Mouse (Mus musculus): Measurements from ENCODE around the gene Maged1. TPM values are rescaled to one million over a fixed set of nuclear protein-coding genes. Genes with fewer than 3 reads are reported as not detected.

The Maged1 gene
- 100 to 1,000 TPM; 531 to 547 TPM for total RNA-seq (2021)
- long read RNA-seq, experiment 1, transcript Maged1-201 (13 exons, 2,821 nt), result major isoform, 291 of 443 reads
- long read RNA-seq, experiment 1, transcript Maged1-207 (12 exons, 2,884 nt), result minor isoform, 46 of 443 reads
- long read RNA-seq, experiment 1, partial matches to known transcripts, result 95 of 443 reads
- long read RNA-seq, experiment 1, other reads (novel, unspliced or antisense), result 11 of 443 reads
- long read RNA-seq, experiment 2, transcript Maged1-207 (12 exons, 2,884 nt), result minor isoform, 43 of 627 reads
- long read RNA-seq, experiment 2, transcript Maged1-201 (13 exons, 2,821 nt), result major isoform, 456 of 627 reads
- long read RNA-seq, experiment 2, partial matches to known transcripts, result 114 of 627 reads
- long read RNA-seq, experiment 2, other reads (novel, unspliced or antisense), result 14 of 627 reads

GRCm38 (mm10) chrX:94541918-94542355, at the start of gene Maged1:
Maged1 (minus strand) TSS chrX:94542143.
- Histone ChIP-seq H3K4me3 (peak within 1 kb of the TSS; percentile 78), H3K27ac (peak within 1 kb of the TSS; percentile 93)
- no peak for TF ChIP-seq CTCF (conservative IDR thresholded peaks at IDR 0.05)
- peak; percentile 84 to 95 for DNase-seq (ENCODE audit: low spot score in 2 of 2)

GRCm38 (mm10) chrX:94580251-94580650, 38.3 kb upstream of the Maged1 start:
- DNase-seq (ENCODE audit: low spot score in 2 of 2), result no peak
- TF ChIP-seq CTCF (conservative IDR thresholded peaks at IDR 0.05), result no peak
- H3K4me3 ChIP-seq, result no peak overlapping the region
- no peak overlapping the region for H3K27ac ChIP-seq

GRCm38 (mm10) chrX:94564694-94565093, 22.8 kb upstream of the Maged1 start:
- TF ChIP-seq CTCF (conservative IDR thresholded peaks at IDR 0.05), result peak; percentile 53
- DNase-seq (ENCODE audit: low spot score in 2 of 2), result no peak
- H3K4me3 ChIP-seq, result no peak overlapping the region
- no peak overlapping the region for H3K27ac ChIP-seq

- Histone ChIP-seq H3K27ac (no peak overlapping the region), H3K4me3 (no peak overlapping the region)
- DNase-seq (ENCODE audit: low spot score in 2 of 2), result no peak
- TF ChIP-seq CTCF (conservative IDR thresholded peaks at IDR 0.05), result no peak
Observed at GRCm38 (mm10) chrX:94562392-94562791, 20.4 kb upstream of the Maged1 start.

- peak; percentile 62 for TF ChIP-seq CTCF (conservative IDR thresholded peaks at IDR 0.05)
- DNase-seq (ENCODE audit: low spot score in 2 of 2), result no peak
- no peak overlapping the region for H3K27ac ChIP-seq
- no peak overlapping the region for H3K4me3 ChIP-seq
Observed at GRCm38 (mm10) chrX:94548227-94548626, 6.3 kb upstream of the Maged1 start.

- TF ChIP-seq CTCF (conservative IDR thresholded peaks at IDR 0.05), result no peak
- H3K27ac ChIP-seq, result no peak overlapping the region
- no peak overlapping the region for H3K4me3 ChIP-seq
- DNase-seq (ENCODE audit: low spot score in 2 of 2), result no peak
Observed at GRCm38 (mm10) chrX:94545941-94546340, 4.0 kb upstream of the Maged1 start.

- DNase-seq (ENCODE audit: low spot score in 2 of 2), result no peak
- no peak overlapping the region for H3K4me3 ChIP-seq
- peak; percentile 75 for TF ChIP-seq CTCF (conservative IDR thresholded peaks at IDR 0.05)
- H3K27ac ChIP-seq, result no peak overlapping the region
Observed at GRCm38 (mm10) chrX:94544923-94545322, 3.0 kb upstream of the Maged1 start.

GRCm38 (mm10) chrX:94542536-94542935, 593 bp upstream of the Maged1 start:
- Histone ChIP-seq H3K4me3 (peak overlapping the region; percentile 78), H3K27ac (peak overlapping the region; percentile 93)
- no peak for DNase-seq (ENCODE audit: low spot score in 2 of 2)
- no peak for TF ChIP-seq CTCF (conservative IDR thresholded peaks at IDR 0.05)

- peak overlapping the region; percentile 78 for H3K4me3 ChIP-seq
- no peak for DNase-seq (ENCODE audit: low spot score in 2 of 2)
Observed at GRCm38 (mm10) chrX:94541206-94541605, 737 bp downstream of the Maged1 start.

GRCm38 (mm10) chrX:94540341-94541201, 1.4 kb downstream of the Maged1 start:
- no peak for TF ChIP-seq CTCF (conservative IDR thresholded peaks at IDR 0.05)
- peak overlapping the region; percentile 78 for H3K4me3 ChIP-seq
- peak; percentile 40 to 64 for DNase-seq (ENCODE audit: low spot score in 2 of 2)
- peak overlapping the region; percentile 93 for H3K27ac ChIP-seq

More at GRCm38 (mm10) chrX:94541206-94541605, 737 bp downstream of the Maged1 start:
- no peak for TF ChIP-seq CTCF (conservative IDR thresholded peaks at IDR 0.05)
- H3K27ac ChIP-seq, result peak overlapping the region; percentile 93

GRCm38 (mm10) chrX:94534346-94534745, 7.6 kb downstream of the Maged1 start:
- no peak for TF ChIP-seq CTCF (conservative IDR thresholded peaks at IDR 0.05)
- H3K27ac ChIP-seq, result no peak overlapping the region
- no peak for DNase-seq (ENCODE audit: low spot score in 2 of 2)

GRCm38 (mm10) chrX:94530301-94530700, 11.6 kb downstream of the Maged1 start:
- no peak for TF ChIP-seq CTCF (conservative IDR thresholded peaks at IDR 0.05)
- no peak for DNase-seq (ENCODE audit: low spot score in 2 of 2)
- no peak overlapping the region for H3K4me3 ChIP-seq
- H3K27ac ChIP-seq, result no peak overlapping the region

More at GRCm38 (mm10) chrX:94534346-94534745, 7.6 kb downstream of the Maged1 start:
- no peak overlapping the region for H3K4me3 ChIP-seq

- no peak overlapping the region for H3K27ac ChIP-seq
- TF ChIP-seq CTCF (conservative IDR thresholded peaks at IDR 0.05), result no peak
- DNase-seq (ENCODE audit: low spot score in 2 of 2), result no peak
- no peak overlapping the region for H3K4me3 ChIP-seq
Observed at GRCm38 (mm10) chrX:94522166-94522565, 19.8 kb downstream of the Maged1 start.
